Mouse (Mus musculus): ENCODE measurements around the gene Pald1.

GRCm38 (mm10) chr10:61379340-61380040 lies 3.8 kb downstream of the Pald1 start:
- no peak for TF ChIP-seq CTCF (IDR thresholded peaks at IDR 0.05; ENCODE audit: low read depth)
- no peak for TF ChIP-seq EP300 (IDR thresholded peaks at IDR 0.05; ENCODE audit: low read depth)
